ENCODE assay signal across 10 mouse cellular contexts in the genomic region with DNA sequence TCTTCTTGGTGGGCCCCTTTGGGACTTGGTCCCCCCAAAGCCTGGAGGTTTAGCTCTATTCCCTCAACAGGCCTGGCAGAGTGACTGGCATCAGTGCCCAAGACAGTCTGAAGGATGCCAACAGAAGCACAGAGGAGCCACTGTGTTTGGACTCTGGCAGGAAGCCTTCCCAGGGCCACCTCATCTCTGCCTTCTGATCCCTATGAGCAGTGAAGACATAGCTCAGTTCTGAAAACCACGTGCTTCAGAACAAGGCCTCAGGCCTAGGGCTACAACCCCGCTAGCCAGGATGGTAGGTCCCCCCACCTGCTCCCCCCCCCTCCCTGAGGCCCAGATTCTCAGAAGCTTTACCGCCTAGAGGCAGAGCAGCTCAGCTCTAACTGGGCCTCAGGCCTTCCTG. TPM values are rescaled to one million over a fixed set of nuclear protein-coding genes. Genes with fewer than 3 reads are reported as not detected.
DNase-seq lines count a peak whose midpoint lies in the region; ATAC-seq lines count a peak whose summit lies in the region.
"Had no signal": no experiment of that assay in that cellular context is flagged by ENCODE, and none has a peak within 500 bp of the region (broad histone marks: within the 10 kb centered on the region; RNA-seq: fewer than 3 reads in every experiment).

No protein-coding gene starts in this region.

- H3K4me1 ChIP-seq in lung, embryonic 15.5 days: peaks cover 24% of the 10 kb centered on the region
- H3K4me1 ChIP-seq in forebrain, embryonic 16.5 days (replicated peaks; ENCODE audit: control insufficient read depth, insufficient read depth, low read length): peaks cover 28% of the 10 kb centered on the region
- peaks cover 13% of the 10 kb centered on the region; the same call in 1 of the 2 replicates for H3K4me1 ChIP-seq in stomach, embryonic 14.5 days (ENCODE audit: control insufficient read depth, insufficient read depth, low read length)

- no peaks in the 10 kb centered on the region for H3K9me3 ChIP-seq in lung, embryonic 15.5 days
- H3K9me3 ChIP-seq in forebrain, embryonic 16.5 days (ENCODE audit: control insufficient read depth, low read length): no peaks in the 10 kb centered on the region
- H3K9me3 ChIP-seq in stomach, embryonic 14.5 days (ENCODE audit: control insufficient read depth, low read depth, low read length): no peaks in the 10 kb centered on the region
- H3K9me3 ChIP-seq: embryonic facial prominence, embryonic 15.5 days had no signal

- DNase-seq in frontal cortex, postnatal 14 days (ENCODE audit: low spot score in 2 of 2): no peak
- DNase-seq in lung, postnatal 14 days: no peak
- no peak for DNase-seq in ovary, postnatal 14 days (ENCODE audit: low spot score)
- DNase-seq in heart, postnatal 14 days: no peak
- DNase-seq: adrenal gland, postnatal 25 days had no signal

- ATAC-seq in frontal cortex, adult (ENCODE audit: low TSS enrichment): peak; percentile 9; the same call in 1 of the 2 replicates
- peak; percentile 35; the same call in 1 of the 2 replicates for ATAC-seq in lung, embryonic 15.5 days (ENCODE audit: borderline replicate concordance, extremely low read depth, low FRiP score, low TSS enrichment)
- peak; percentile 62; the same call in 1 of the 2 replicates for ATAC-seq in forebrain, embryonic 16.5 days
- no peak for ATAC-seq in stomach, embryonic 14.5 days (ENCODE audit: insufficient number of reproducible peaks, insufficient read depth, low FRiP score, low read depth)

- WGBS in lung, embryonic 15.5 days: 52% methylated on average over 3 of the region's 3 CpGs
- 49% methylated on average over 3 of the region's 3 CpGs for WGBS in forebrain, embryonic 16.5 days
- 95% methylated on average over 3 of the region's 3 CpGs for WGBS in stomach, embryonic 14.5 days

- no peak overlapping the region for H3K4me3 ChIP-seq in lung, embryonic 15.5 days
- H3K4me3 ChIP-seq in forebrain, embryonic 16.5 days (replicated peaks; ENCODE audit: low read length): no peak overlapping the region
- H3K4me3 ChIP-seq in stomach, embryonic 14.5 days (ENCODE audit: low read depth, low read length): no peak overlapping the region
- H3K4me3 ChIP-seq: embryonic facial prominence, embryonic 15.5 days had no signal

- H3K27ac ChIP-seq in lung, embryonic 15.5 days: 0 out of 2 replicates have a peak overlapping the region, but pooled peaks have one; percentile 19
- no peak overlapping the region for H3K27ac ChIP-seq in forebrain, embryonic 16.5 days (ENCODE audit: low read length)
- no peak overlapping the region for H3K27ac ChIP-seq in stomach, embryonic 14.5 days (ENCODE audit: low read length)
- H3K27ac ChIP-seq: embryonic facial prominence, embryonic 15.5 days had no signal

- H3K27me3 ChIP-seq in lung, embryonic 15.5 days: no peaks in the 10 kb centered on the region
- peaks cover 3% of the 10 kb centered on the region; the same call in 1 of the 2 replicates for H3K27me3 ChIP-seq in forebrain, embryonic 16.5 days (replicated peaks; ENCODE audit: control insufficient read depth, insufficient read depth, low read length)
- no peaks in the 10 kb centered on the region for H3K27me3 ChIP-seq in stomach, embryonic 14.5 days (ENCODE audit: control insufficient read depth, insufficient read depth, low read length)
- H3K27me3 ChIP-seq: embryonic facial prominence, embryonic 15.5 days had no signal

- H3K4me2 ChIP-seq in lung, embryonic 15.5 days: no peak overlapping the region
- H3K4me2 ChIP-seq in forebrain, embryonic 16.5 days (ENCODE audit: low read length): no peak overlapping the region
- no peak overlapping the region for H3K4me2 ChIP-seq in stomach, embryonic 14.5 days (replicated peaks; ENCODE audit: low read depth, low read length)
- H3K4me2 ChIP-seq: embryonic facial prominence, embryonic 15.5 days had no signal

- no peaks in the 10 kb centered on the region for H3K36me3 ChIP-seq in lung, embryonic 15.5 days
- H3K36me3 ChIP-seq in forebrain, embryonic 16.5 days (ENCODE audit: control insufficient read depth, insufficient read depth): no peaks in the 10 kb centered on the region
- no peaks in the 10 kb centered on the region for H3K36me3 ChIP-seq in stomach, embryonic 14.5 days (ENCODE audit: control insufficient read depth, insufficient read depth, low read length)

- intact Hi-C loops in heart, postnatal 14 days (cut with DNase I): no loop called here

- no peak overlapping the region for H3K9ac ChIP-seq in lung, embryonic 15.5 days
- no peak overlapping the region for H3K9ac ChIP-seq in forebrain, embryonic 16.5 days (replicated peaks; ENCODE audit: low read depth, low read length)
- 0 out of 2 replicates have a peak overlapping the region, but pooled peaks have one; percentile 3 for H3K9ac ChIP-seq in stomach, embryonic 14.5 days (replicated peaks; ENCODE audit: low read depth, low read length)
- H3K9ac ChIP-seq: embryonic facial prominence, embryonic 15.5 days had no signal

RNA-seq across cellular contexts. Expression of gene Fbxw4, which starts 45.2 kb away (rescaled TPM):
- 4.1 and 5.6 TPM in 2 replicates for polyA plus RNA-seq in lung, embryonic 15.5 days (2015; fragmentation: Nextera tagmentation; extraction: Ambion mirVana)
- 3.2 and 5.7 TPM in 2 replicates for polyA plus RNA-seq in forebrain, embryonic 16.5 days (2015; fragmentation: Nextera tagmentation; extraction: Ambion mirVana)
- 7.2 and 9.4 TPM in 2 replicates for polyA plus RNA-seq in stomach, embryonic 14.5 days (2014; fragmentation: Nextera tagmentation; extraction: Ambion mirVana)
- 10 to 100 TPM; 24.3 to 24.8 TPM for total RNA-seq in heart, postnatal 14 days (2021)

RNA-seq across cellular contexts. Expression of gene Gm17018, which starts 54.5 kb away (rescaled TPM):
- polyA plus RNA-seq in lung, embryonic 15.5 days (2015; fragmentation: Nextera tagmentation; extraction: Ambion mirVana): 44.1 and 47.0 TPM in 2 replicates
- 41.4 and 44.0 TPM in 2 replicates for polyA plus RNA-seq in forebrain, embryonic 16.5 days (2015; fragmentation: Nextera tagmentation; extraction: Ambion mirVana)
- polyA plus RNA-seq in stomach, embryonic 14.5 days (2014; fragmentation: Nextera tagmentation; extraction: Ambion mirVana): 45.3 and 45.4 TPM in 2 replicates
- 10 to 100 TPM; 17.1 to 20.0 TPM for total RNA-seq in heart, postnatal 14 days (2021)

RNA-seq across cellular contexts. Expression of gene Poll, which starts 54.6 kb away (rescaled TPM):
- 17.6 and 19.9 TPM in 2 replicates for polyA plus RNA-seq in lung, embryonic 15.5 days (2015; fragmentation: Nextera tagmentation; extraction: Ambion mirVana)
- polyA plus RNA-seq in forebrain, embryonic 16.5 days (2015; fragmentation: Nextera tagmentation; extraction: Ambion mirVana): 12.8 and 14.6 TPM in 2 replicates
- polyA plus RNA-seq in stomach, embryonic 14.5 days (2014; fragmentation: Nextera tagmentation; extraction: Ambion mirVana): 12.2 and 12.5 TPM in 2 replicates
- 1 to 10 TPM; 8.6 to 8.7 TPM for total RNA-seq in heart, postnatal 14 days (2021)
